Mouse (Mus musculus) small intestine, adult 2 months (tissue): ENCODE data around the gene Fam149a. TPM values are rescaled to one million over a fixed set of nuclear protein-coding genes. Genes with fewer than 3 reads are reported as not detected.
A peak's percentile ranks its signal among the peaks of the same experiment; 100 is the strongest.

Experiments used
- H3K27ac ChIP-seq: fragments of 200-500 bp; 2 replicates; pipeline ENCODE4 v1.5.1; 2012; ENCODE audit warnings: low read depth, low read length, control low read depth, inconsistent platforms; ENCODE audit not compliant: insufficient read depth
- H3K27me3 ChIP-seq: fragments of 200-500 bp; 2 replicates; pipeline ENCODE4 v1.6.1; 2012; ENCODE audit warnings: mild to moderate bottlenecking, moderate library complexity, low read length, inconsistent platforms; ENCODE audit not compliant: control insufficient read depth, insufficient read depth
- H3K36me3 ChIP-seq: fragments of 200-500 bp; 2 replicates; pipeline ENCODE4 v1.6.1; 2012; ENCODE audit warnings: mild to moderate bottlenecking, low read length, control low read depth, inconsistent platforms; ENCODE audit not compliant: control insufficient read depth, insufficient read depth
- H3K4me1 ChIP-seq: fragments of 200-500 bp; 2 replicates; pipeline ENCODE4 v1.6.1; 2012; ENCODE audit warnings: low read length, inconsistent platforms, mixed read lengths; ENCODE audit not compliant: control insufficient read depth, insufficient read depth, insufficient read length
- H3K4me3 ChIP-seq: fragments of 200-500 bp; 2 replicates; pipeline ENCODE4 v1.5.1; 2012; ENCODE audit warnings: low read depth, mild to moderate bottlenecking, control low read depth, inconsistent platforms, low read length, moderate library complexity
- CTCF ChIP-seq: fragments of 200-500 bp; IDR thresholded peaks from 2 replicates; pipeline ENCODE4 v1.5.1; 2012; ENCODE audit warnings: low read depth, mild to moderate bottlenecking, control low read depth, inconsistent platforms, low read length, moderate library complexity, mixed read lengths; ENCODE audit not compliant: insufficient replicate concordance, insufficient read length; ENCODE audit errors: extremely low read depth
- POLR2A ChIP-seq: fragments of 200-500 bp; IDR thresholded peaks from 2 replicates; pipeline ENCODE4 v1.6.1; 2012; ENCODE audit warnings: low read depth, mild to moderate bottlenecking, control low read depth, inconsistent platforms, low read length, moderate library complexity
- WGBS: fragments of 180-500 bp; shearing (Covaris S2); methylation state at CpG from one replicate; pipeline ENCODE4 v1.1.7; 2018; 5-methylcytosine and 5-hydroxymethylcytosine counted together
- polyA plus RNA-seq: library from polyadenylated mRNA; depleted of rRNA; stranded (reverse); fragments of >200 nt; gene quantifications from 2 replicates; pipeline ENCODE4 v1.2.3, GENCODE M21; 2012

Gene Fam149a
- polyA plus RNA-seq, 1 experiment, result 1.7 TPM

- H3K27me3 ChIP-seq, result no peaks in the 10 kb centered on the region
- TF ChIP-seq POLR2A (no peak), CTCF (no peak)
- 4% methylated on average over 49 of the region's 49 CpGs for whole genome bisulfite sequencing
- H3K36me3 ChIP-seq, result no peaks in the 10 kb centered on the region
- H3K27ac ChIP-seq, result no peak overlapping the region
- no peaks in the 10 kb centered on the region for H3K4me1 ChIP-seq
- H3K4me3 ChIP-seq, result peak overlapping the region; percentile 69
These were observed 23.8 kb downstream of the Fam149a start for GRCm38 (mm10) chr8:45358132-45358918.

GRCm38 (mm10) chr8:45355809-45356208 is 26.3 kb downstream of the Fam149a start:
- TF ChIP-seq POLR2A (no peak), CTCF (no peak)
- no peak overlapping the region for H3K27ac ChIP-seq
- 80% methylated on average over 6 of the region's 6 CpGs for WGBS

GRCm38 (mm10) chr8:45345031-45345430 is 37.1 kb downstream of the Fam149a start:
- Histone ChIP-seq H3K4me1 (peaks cover 10% of the 10 kb centered on the region), H3K36me3 (no peaks in the 10 kb centered on the region), H3K27ac (no peak overlapping the region), H3K27me3 (no peaks in the 10 kb centered on the region), H3K4me3 (no peak overlapping the region)
- TF ChIP-seq POLR2A, result no peak
- peak; percentile 56; the same call in 1 of the 2 replicates for TF ChIP-seq CTCF
- WGBS, result 9% methylated on average over 6 of the region's 6 CpGs

More at GRCm38 (mm10) chr8:45355809-45356208, 26.3 kb downstream of the Fam149a start:
- Histone ChIP-seq H3K27me3 (no peaks in the 10 kb centered on the region), H3K36me3 (peaks cover 4% of the 10 kb centered on the region; the same call in 1 of the 2 replicates), H3K4me1 (no peaks in the 10 kb centered on the region), H3K4me3 (no peak overlapping the region)

- 94% methylated on average over 8 of the region's 8 CpGs for WGBS
- Histone ChIP-seq H3K4me3 (no peak overlapping the region), H3K27me3 (no peaks in the 10 kb centered on the region), H3K27ac (no peak overlapping the region), H3K4me1 (peaks cover 10% of the 10 kb centered on the region), H3K36me3 (no peaks in the 10 kb centered on the region)
- TF ChIP-seq POLR2A, result no peak
- no peak for TF ChIP-seq CTCF
These were observed 37.8 kb downstream of the Fam149a start for GRCm38 (mm10) chr8:45344298-45344697.

- no peak for TF ChIP-seq POLR2A
- no peak for TF ChIP-seq CTCF
- Histone ChIP-seq H3K4me3 (no peak overlapping the region), H3K27ac (peak overlapping the region; percentile 47), H3K27me3 (no peaks in the 10 kb centered on the region), H3K4me1 (peaks cover 10% of the 10 kb centered on the region), H3K36me3 (no peaks in the 10 kb centered on the region)
- WGBS, result 29% methylated on average over 12 of the region's 12 CpGs
These were observed 40.2 kb downstream of the Fam149a start for GRCm38 (mm10) chr8:45341630-45342628.

GRCm38 (mm10) chr8:45333493-45333892 is 48.6 kb downstream of the Fam149a start:
- WGBS, result 14% methylated on average over 8 of the region's 8 CpGs
- TF ChIP-seq POLR2A, result no peak
- TF ChIP-seq CTCF, result no peak
- Histone ChIP-seq H3K4me3 (peak overlapping the region; percentile 77), H3K4me1 (peaks cover 9% of the 10 kb centered on the region; the same call in 1 of the 2 replicates), H3K27me3 (no peaks in the 10 kb centered on the region), H3K36me3 (no peaks in the 10 kb centered on the region), H3K27ac (peak overlapping the region; percentile 52)
